Mouse (Mus musculus): Measurements from ENCODE around the gene Prkca. TPM values are rescaled to one million over a fixed set of nuclear protein-coding genes. Genes with fewer than 3 reads are reported as not detected.

Prkca gene
- total and polyA plus RNA-seq, 3 experiments = 15.3 to 30.9 (median 19.9) TPM

DNA sequence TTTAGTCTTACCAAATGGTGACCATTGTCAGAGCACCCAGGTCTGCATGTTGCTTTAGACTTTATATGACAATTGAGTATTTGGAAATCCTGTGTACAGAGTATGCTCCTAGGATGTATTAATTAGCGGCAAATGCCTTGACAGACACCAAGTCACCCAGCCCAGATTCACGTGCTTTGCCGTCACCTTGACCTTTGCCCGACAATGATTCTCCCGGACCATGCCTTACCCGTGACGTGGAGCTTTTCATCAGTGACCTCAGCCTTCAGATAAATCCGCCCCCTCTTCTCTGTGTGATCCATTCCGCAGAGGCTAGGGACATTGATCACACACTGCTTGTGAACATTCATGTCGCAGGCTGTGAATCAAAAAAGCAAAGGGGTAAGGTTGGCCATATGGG lies 290.0 kb downstream of the Prkca start:
- H3K9ac ChIP-seq (ENCODE audit: control insufficient read depth, low read depth, low read length, poor library complexity, severe bottlenecking) = no peak overlapping the region
- no peaks in the 10 kb centered on the region for H3K9me3 ChIP-seq (replicated peaks; ENCODE audit: insufficient read depth, low read length)
- TF ChIP-seq TBP (IDR thresholded peaks at IDR 0.05; ENCODE audit: low read depth, low read length) = no peak
- TF ChIP-seq RCOR1 (IDR thresholded peaks at IDR 0.05; ENCODE audit: low read depth, low read length) = no peak
- TF ChIP-seq MAZ (IDR thresholded peaks at IDR 0.05; ENCODE audit: low read depth, low read length) = no peak
- no peak for TF ChIP-seq MAFK (IDR thresholded peaks at IDR 0.05; ENCODE audit: borderline replicate concordance, low read depth, low read length)
- no peak for TF ChIP-seq ELF1 (IDR thresholded peaks at IDR 0.05; ENCODE audit: low read depth, low read length)
- no peak for TF ChIP-seq CTCF (IDR thresholded peaks at IDR 0.05 in 2 of 3, conservative IDR thresholded peaks at IDR 0.05 in 1 of 3; ENCODE audit: control insufficient read depth in 1 of 3, insufficient read depth in 1 of 3, low read depth in 2 of 3, low read length in 3 of 3, poor library complexity in 1 of 3, severe bottlenecking in 1 of 3)
- TF ChIP-seq JUND (IDR thresholded peaks at IDR 0.05; ENCODE audit: low read depth, low read length) = no peak
- no peak for TF ChIP-seq TAL1 (IDR thresholded peaks at IDR 0.05; ENCODE audit: low read length)
- TF ChIP-seq POLR2A (IDR thresholded peaks at IDR 0.05; ENCODE audit: control insufficient read depth in 1 of 2, insufficient read depth in 1 of 2, low read depth in 1 of 2, low read length in 2 of 2, poor library complexity in 1 of 2) = no peak
- no peak for TF ChIP-seq SMC3 (IDR thresholded peaks at IDR 0.05; ENCODE audit: low read depth, low read length)
- TF ChIP-seq NRF1 (IDR thresholded peaks at IDR 0.05; ENCODE audit: insufficient read depth, low read depth, low read length, poor library complexity, severe bottlenecking) = no peak
- no peak for TF ChIP-seq NELFE (IDR thresholded peaks at IDR 0.05; ENCODE audit: low read depth, low read length)
- no peak for TF ChIP-seq ZMIZ1 (IDR thresholded peaks at IDR 0.05; ENCODE audit: low read depth, low read length)
- H3K27me3 ChIP-seq (ENCODE audit: control insufficient read depth in 1 of 2, insufficient read depth in 2 of 2, low read length in 2 of 2) = no peaks in the 10 kb centered on the region
- H3K79me2 ChIP-seq (ENCODE audit: control insufficient read depth, insufficient read depth, low read length, poor library complexity) = no peaks in the 10 kb centered on the region
- H3K36me3 ChIP-seq (ENCODE audit: control insufficient read depth in 1 of 2, insufficient read depth in 2 of 2, low read length in 2 of 2) = no peaks in the 10 kb centered on the region
- H3K27ac ChIP-seq (ENCODE audit: control insufficient read depth, low read depth, low read length) = no peak overlapping the region
- H3K4me3 ChIP-seq (ENCODE audit: control insufficient read depth in 1 of 2, insufficient read depth in 1 of 2, low read depth in 2 of 2, low read length in 2 of 2) = no peak overlapping the region
- no peak for DNase-seq (ENCODE audit: low read depth, low spot score)
- H3K4me1 ChIP-seq (ENCODE audit: control insufficient read depth in 1 of 2, insufficient read depth in 2 of 2, low read length in 2 of 2) = peaks cover 0 to 3% of the 10 kb centered on the region in 2 experiments; a peak in 2 of 4 replicates

DNA sequence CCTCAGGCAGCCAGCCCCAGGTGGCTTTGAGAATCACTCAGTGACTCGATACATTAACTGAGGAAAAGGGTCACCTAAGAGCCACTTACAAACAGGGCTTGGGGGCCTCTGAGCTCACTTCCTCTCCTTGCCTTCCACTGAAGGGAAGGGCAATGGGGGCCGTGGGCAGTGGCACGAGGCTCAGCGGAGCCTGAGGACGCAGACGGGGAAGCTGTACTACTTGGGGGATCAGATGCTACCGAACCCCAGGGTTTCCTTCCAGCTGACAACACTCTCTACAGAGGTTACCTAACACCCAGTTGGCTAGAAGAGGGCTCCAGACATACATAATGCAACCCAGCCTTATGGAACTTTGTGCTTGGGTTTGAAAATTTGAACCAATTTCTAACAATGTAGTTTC lies 302.1 kb downstream of the Prkca start:
- Histone ChIP-seq H3K9me3 (replicated peaks; ENCODE audit: insufficient read depth, low read length) (no peaks in the 10 kb centered on the region), H3K27me3 (ENCODE audit: control insufficient read depth in 1 of 2, insufficient read depth in 2 of 2, low read length in 2 of 2) (no peaks in the 10 kb centered on the region), H3K4me3 (ENCODE audit: control insufficient read depth in 1 of 2, insufficient read depth in 1 of 2, low read depth in 2 of 2, low read length in 2 of 2) (no peak overlapping the region), H3K36me3 (ENCODE audit: control insufficient read depth in 1 of 2, insufficient read depth in 2 of 2, low read length in 2 of 2) (0 out of 4 replicates have a peak, but pooled peaks cover 0 to 3% of the 10 kb centered on the region in 2 experiments), H3K9ac (ENCODE audit: control insufficient read depth, low read depth, low read length, poor library complexity, severe bottlenecking) (no peak overlapping the region), H3K79me2 (ENCODE audit: control insufficient read depth, insufficient read depth, low read length, poor library complexity) (no peaks in the 10 kb centered on the region), H3K27ac (ENCODE audit: control insufficient read depth, low read depth, low read length) (no peak overlapping the region), H3K4me1 (ENCODE audit: control insufficient read depth in 1 of 2, insufficient read depth in 2 of 2, low read length in 2 of 2) (no peaks in the 10 kb centered on the region)
- TF ChIP-seq HCFC1 (IDR thresholded peaks at IDR 0.05; ENCODE audit: low read depth, low read length) = no peak
- TF ChIP-seq ZKSCAN1 (IDR thresholded peaks at IDR 0.05; ENCODE audit: low read depth, low read length) = no peak
- no peak for TF ChIP-seq SIN3A (IDR thresholded peaks at IDR 0.05; ENCODE audit: low read length)
- no peak for TF ChIP-seq POLR2A (IDR thresholded peaks at IDR 0.05; ENCODE audit: control insufficient read depth in 1 of 2, insufficient read depth in 1 of 2, low read depth in 1 of 2, low read length in 2 of 2, poor library complexity in 1 of 2)
- TF ChIP-seq MYC (IDR thresholded peaks at IDR 0.05; ENCODE audit: low read depth, low read length) = no peak
- no peak for TF ChIP-seq EP300 (IDR thresholded peaks at IDR 0.05; ENCODE audit: low read depth in 1 of 2, low read length in 2 of 2)
- no peak for TF ChIP-seq BHLHE40 (IDR thresholded peaks at IDR 0.05; ENCODE audit: borderline replicate concordance, low read depth, low read length)
- DNase-seq (ENCODE audit: low read depth, low spot score) = no peak

All from MEL (cell line).